Mouse (Mus musculus): ENCODE data around the gene Gm20388. TPM values are rescaled to one million over a fixed set of nuclear protein-coding genes. Genes with fewer than 3 reads are reported as not detected.

Gene Gm20388
- total and polyA plus RNA-seq, 2 experiments from 2014 or later, result 17.3 TPM; not detected in 1

GRCm38 (mm10) chr8:123891883-123892585 lies 3981.4 kb downstream of the Gm20388 start:
- DNase-seq (ENCODE audit: low spot score) (no peak), ATAC-seq (ENCODE audit: insufficient read depth, low read depth) (no peak)
- 9% methylated on average over 49 of the region's 49 CpGs for WGBS
- Histone ChIP-seq H3K9me3 (replicated peaks; ENCODE audit: control insufficient read depth, low read length) (no peaks in the 10 kb centered on the region), H3K4me2 (ENCODE audit: low read depth, low read length) (no peak overlapping the region), H3K36me3 (replicated peaks; ENCODE audit: control insufficient read depth, insufficient read depth, low read length) (no peaks in the 10 kb centered on the region), H3K4me3 (ENCODE audit: low read depth, low read length) (peak overlapping the region; percentile 5; the same call in 1 of the 2 replicates), H3K9ac (replicated peaks; ENCODE audit: low read depth, low read length) (no peak overlapping the region), H3K27ac (ENCODE audit: low read depth) (no peak overlapping the region), H3K27me3 (ENCODE audit: control insufficient read depth, insufficient read depth, low read length) (peaks cover 43% of the 10 kb centered on the region), H3K4me1 (ENCODE audit: control insufficient read depth, insufficient read depth) (no peaks in the 10 kb centered on the region)
- TF ChIP-seq EP300 (IDR thresholded peaks at IDR 0.05; ENCODE audit: low read depth) (no peak), CTCF (IDR thresholded peaks at IDR 0.05; ENCODE audit: low read depth) (no peak)

GRCm38 (mm10) chr8:123892586-123893155 lies 3982.0 kb downstream of the Gm20388 start:
- TF ChIP-seq CTCF (IDR thresholded peaks at IDR 0.05; ENCODE audit: low read depth) (no peak), EP300 (IDR thresholded peaks at IDR 0.05; ENCODE audit: low read depth) (no peak)
- Histone ChIP-seq H3K27ac (ENCODE audit: low read depth) (no peak overlapping the region), H3K9ac (replicated peaks; ENCODE audit: low read depth, low read length) (no peak overlapping the region), H3K27me3 (ENCODE audit: control insufficient read depth, insufficient read depth, low read length) (peaks cover 44% of the 10 kb centered on the region), H3K36me3 (replicated peaks; ENCODE audit: control insufficient read depth, insufficient read depth, low read length) (no peaks in the 10 kb centered on the region), H3K4me2 (ENCODE audit: low read depth, low read length) (no peak overlapping the region), H3K4me3 (ENCODE audit: low read depth, low read length) (no peak overlapping the region), H3K9me3 (replicated peaks; ENCODE audit: control insufficient read depth, low read length) (no peaks in the 10 kb centered on the region), H3K4me1 (ENCODE audit: control insufficient read depth, insufficient read depth) (no peaks in the 10 kb centered on the region)
- ATAC-seq (ENCODE audit: insufficient read depth, low read depth), result no peak
- DNase-seq (ENCODE audit: low spot score), result no peak
- 22% methylated on average over 30 of the region's 30 CpGs for WGBS

- no peaks in the 10 kb centered on the region for H3K4me1 ChIP-seq (ENCODE audit: control insufficient read depth, insufficient read depth)
- no peaks in the 10 kb centered on the region for H3K36me3 ChIP-seq (replicated peaks; ENCODE audit: control insufficient read depth, insufficient read depth, low read length)
- DNase-seq (ENCODE audit: low spot score) (no peak), ATAC-seq (ENCODE audit: insufficient read depth, low read depth) (no peak)
- 60% methylated on average over 11 of the region's 11 CpGs for WGBS
- H3K4me2 ChIP-seq (ENCODE audit: low read depth, low read length), result no peak overlapping the region
- H3K4me3 ChIP-seq (ENCODE audit: low read depth, low read length), result no peak overlapping the region
- H3K9ac ChIP-seq (replicated peaks; ENCODE audit: low read depth, low read length), result no peak overlapping the region
- TF ChIP-seq EP300 (IDR thresholded peaks at IDR 0.05; ENCODE audit: low read depth) (no peak), CTCF (IDR thresholded peaks at IDR 0.05; ENCODE audit: low read depth) (no peak)
- H3K27me3 ChIP-seq (ENCODE audit: control insufficient read depth, insufficient read depth, low read length), result peaks cover 44% of the 10 kb centered on the region
- H3K27ac ChIP-seq (ENCODE audit: low read depth), result no peak overlapping the region
- no peaks in the 10 kb centered on the region for H3K9me3 ChIP-seq (replicated peaks; ENCODE audit: control insufficient read depth, low read length)
Measured at GRCm38 (mm10) chr8:123893413-123893812, 3982.8 kb downstream of the Gm20388 start.

- 15% methylated on average over 15 of the region's 15 CpGs for WGBS
- Histone ChIP-seq H3K4me2 (ENCODE audit: low read depth, low read length) (no peak within 1 kb of the TSS), H3K27me3 (ENCODE audit: control insufficient read depth, insufficient read depth, low read length) (peaks cover 44% of the 10 kb centered on the region), H3K9me3 (replicated peaks; ENCODE audit: control insufficient read depth, low read length) (no peaks in the 10 kb centered on the region), H3K4me3 (ENCODE audit: low read depth, low read length) (no peak within 1 kb of the TSS), H3K36me3 (replicated peaks; ENCODE audit: control insufficient read depth, insufficient read depth, low read length) (peaks cover 11% of the 10 kb centered on the region; the same call in 1 of the 2 replicates), H3K4me1 (ENCODE audit: control insufficient read depth, insufficient read depth) (no peaks in the 10 kb centered on the region), H3K9ac (replicated peaks; ENCODE audit: low read depth, low read length) (no peak within 1 kb of the TSS), H3K27ac (ENCODE audit: low read depth) (no peak within 1 kb of the TSS)
- peak; percentile 44; the same call in 1 of the 2 replicates for ATAC-seq (ENCODE audit: insufficient read depth, low read depth)
- no peak for DNase-seq (ENCODE audit: low spot score)
- no peak for TF ChIP-seq EP300 (IDR thresholded peaks at IDR 0.05; ENCODE audit: low read depth)
- TF ChIP-seq CTCF (IDR thresholded peaks at IDR 0.05; ENCODE audit: low read depth), result no peak
Measured at GRCm38 (mm10) chr8:123894502-123895097, 3984.0 kb downstream of the Gm20388 start, which contains the start of gene Acta1. Gene Acta1 (minus strand): TSS chr8:123894751.

GRCm38 (mm10) chr8:123895230-123895629 lies 3984.6 kb downstream of the Gm20388 start:
- no peak for ATAC-seq (ENCODE audit: insufficient read depth, low read depth)
- Histone ChIP-seq H3K9me3 (replicated peaks; ENCODE audit: control insufficient read depth, low read length) (no peaks in the 10 kb centered on the region), H3K4me1 (ENCODE audit: control insufficient read depth, insufficient read depth) (no peaks in the 10 kb centered on the region), H3K4me2 (ENCODE audit: low read depth, low read length) (no peak overlapping the region), H3K36me3 (replicated peaks; ENCODE audit: control insufficient read depth, insufficient read depth, low read length) (peaks cover 14% of the 10 kb centered on the region), H3K4me3 (ENCODE audit: low read depth, low read length) (no peak overlapping the region), H3K27ac (ENCODE audit: low read depth) (no peak overlapping the region), H3K27me3 (ENCODE audit: control insufficient read depth, insufficient read depth, low read length) (peaks cover 44% of the 10 kb centered on the region), H3K9ac (replicated peaks; ENCODE audit: low read depth, low read length) (no peak overlapping the region)
- TF ChIP-seq EP300 (IDR thresholded peaks at IDR 0.05; ENCODE audit: low read depth) (no peak), CTCF (IDR thresholded peaks at IDR 0.05; ENCODE audit: low read depth) (no peak)
- WGBS, result 64% methylated on average over 4 of the region's 4 CpGs
- DNase-seq (ENCODE audit: low spot score), result no peak
